Mouse (Mus musculus) neutrophil, adult 59 days (primary cell): Measurements from ENCODE around the gene Olfr631. TPM values are rescaled to one million over a fixed set of nuclear protein-coding genes. Genes with fewer than 3 reads are reported as not detected.

ENCODE experiments used
- total RNA-seq, 2 experiments: library from RNA; stranded (reverse); gene quantifications; 1 replicate in 1 of 2; 2 replicates in 1 of 2; pipeline ENCODE4 v1.2.4; 2023

Olfr631 gene
- total RNA-seq = not detected

GRCm38 (mm10) chr7:103928525-103928924, at the start of gene Olfr631:
Gene Olfr631, plus strand, starts transcription at chr7:103928825.

GRCm38 (mm10) chr7:103886152-103886551, 42.5 kb upstream of the Olfr631 start, which contains the start of gene Olfr66:
Gene Olfr66, minus strand, starts transcription at chr7:103886252.

DNA sequence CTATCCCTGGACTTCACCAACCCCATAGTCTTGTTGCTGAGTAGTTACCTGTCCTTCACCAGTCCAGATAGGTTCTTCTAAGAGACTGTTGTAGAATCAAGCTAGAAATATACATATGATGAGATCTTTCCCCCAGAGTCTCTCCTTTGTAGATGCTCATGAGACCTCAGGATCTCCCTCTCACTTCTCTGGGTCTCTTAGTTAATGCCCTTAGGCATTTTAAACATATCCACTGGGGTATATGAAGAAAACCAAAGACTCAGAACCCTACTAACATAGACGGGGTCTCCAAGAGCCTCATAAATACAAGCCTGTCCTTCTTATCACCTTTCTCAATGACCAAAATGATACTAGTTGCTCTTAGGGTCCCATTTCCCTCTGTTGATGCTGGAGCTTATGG, 34.2 kb upstream of the Olfr631 start, which contains the start of gene Olfr64:
TSS of gene Olfr64 (minus strand) at position 101 of the 400 bp plus-strand sequence.

DNA sequence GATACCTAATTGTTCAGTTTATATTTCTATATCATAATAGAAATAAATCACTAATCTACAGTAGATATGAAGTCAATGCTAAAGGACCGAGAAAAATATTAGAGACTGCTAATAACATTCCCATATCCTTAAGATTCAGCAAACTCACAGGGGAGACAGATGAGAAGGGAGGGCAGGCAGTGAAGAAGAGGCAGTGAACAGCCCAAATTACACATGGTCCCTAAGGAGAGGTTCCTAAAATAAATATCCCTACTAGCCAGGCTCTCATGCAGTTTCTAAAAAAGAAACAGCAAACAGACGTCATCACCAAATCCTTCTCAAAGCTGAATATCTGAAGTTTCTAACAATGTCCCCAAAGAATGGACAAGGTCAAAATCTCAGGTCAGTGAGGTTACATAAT, 25.4 kb upstream of the Olfr631 start, which contains the start of gene Olfr65:
TSS of gene Olfr65 (plus strand) at position 301 of the 400 bp plus-strand sequence.

DNA sequence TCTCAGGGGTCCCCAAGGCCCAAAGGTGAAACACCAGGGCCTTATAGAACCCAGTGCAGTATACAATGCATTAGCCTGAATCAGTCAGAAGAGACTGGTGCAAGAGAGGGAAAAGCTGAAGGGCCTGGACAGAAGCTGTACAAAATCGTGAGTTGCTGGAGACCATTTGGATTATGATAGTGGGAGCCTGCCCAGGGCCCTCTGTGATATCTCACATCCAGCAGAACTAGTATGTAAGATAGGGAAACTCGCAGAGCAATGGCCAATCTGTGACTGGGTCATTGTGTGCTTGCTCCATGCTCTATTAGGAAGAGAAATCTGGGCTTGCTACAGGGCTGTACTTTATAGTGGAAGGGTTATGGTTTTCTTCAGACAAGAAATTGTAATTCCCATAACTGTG, 5.6 kb downstream of the Olfr631 start, which contains the start of gene Olfr632:
TSS of gene Olfr632 (plus strand) at position 84 of the 400 bp plus-strand sequence.

GRCm38 (mm10) chr7:103944137-103944536, 15.5 kb downstream of the Olfr631 start, which contains the start of gene Olfr633:
Gene Olfr633, plus strand, starts transcription at chr7:103944437.

GRCm38 (mm10) chr7:103970852-103971251, 42.2 kb downstream of the Olfr631 start, which contains the start of gene Olfr635:
Gene Olfr635, plus strand, starts transcription at chr7:103971152.

Other genes starting within 250 kb of the Olfr631 start
- gene Olfr625-ps1, start 246.1 kb upstream of the Olfr631 start, total RNA-seq = not detected
- not detected for gene Olfr243, start 214.2 kb upstream of the Olfr631 start, total RNA-seq
- gene Olfr628, start 198.5 kb upstream of the Olfr631 start, total RNA-seq = not detected
- not detected for gene Olfr629, start 183.9 kb upstream of the Olfr631 start, total RNA-seq
- gene Olfr630, start 171.5 kb upstream of the Olfr631 start, total RNA-seq = not detected
- gene Olfr69, start 157.2 kb upstream of the Olfr631 start, total RNA-seq = not detected
- not detected for gene Olfr68, start 149.1 kb upstream of the Olfr631 start, total RNA-seq
- gene Olfr67, start 137.0 kb upstream of the Olfr631 start, total RNA-seq = not detected
- 100 to 1,000 TPM; 136 to 209 TPM for gene Hbb-bt, start 114.8 kb upstream of the Olfr631 start, total RNA-seq
- gene Hbb-bs, start 100.7 kb upstream of the Olfr631 start, total RNA-seq = 1,000 to 10,000 TPM in 1 of 2 experiments, 100 to 1,000 TPM in 1; 881 to 1,070 TPM
- gene Hbb-bh2, start 88.3 kb upstream of the Olfr631 start, total RNA-seq = not detected
- not detected for gene Hbb-bh1, start 85.7 kb upstream of the Olfr631 start, total RNA-seq
- not detected for gene Hbb-y, start 75.6 kb upstream of the Olfr631 start, total RNA-seq
- not detected for gene Olfr66, start 42.6 kb upstream of the Olfr631 start, total RNA-seq
- gene Olfr64, start 34.3 kb upstream of the Olfr631 start, total RNA-seq = not detected
- not detected for gene Olfr65, start 25.3 kb upstream of the Olfr631 start, total RNA-seq
- not detected for gene Olfr632, start 5.5 kb downstream of the Olfr631 start, total RNA-seq
- not detected for gene Olfr633, start 15.6 kb downstream of the Olfr631 start, total RNA-seq
- not detected for gene Olfr635, start 42.3 kb downstream of the Olfr631 start, total RNA-seq
- gene Olfr638, start 69.9 kb downstream of the Olfr631 start, total RNA-seq = not detected
- under 1 TPM in 1 of 2 experiments, not detected in 1; 0.13 TPM for gene Olfr639, start 88.5 kb downstream of the Olfr631 start, total RNA-seq
- gene Olfr640, start 96.7 kb downstream of the Olfr631 start, total RNA-seq = not detected
- not detected for gene Olfr641, start 106.6 kb downstream of the Olfr631 start, total RNA-seq
- gene Olfr642, start 123.8 kb downstream of the Olfr631 start, total RNA-seq = not detected
- not detected for gene 4930516K23Rik, start 132.6 kb downstream of the Olfr631 start, total RNA-seq
- not detected for gene Olfr644, start 143.0 kb downstream of the Olfr631 start, total RNA-seq
- gene Olfr645, start 156.6 kb downstream of the Olfr631 start, total RNA-seq = not detected
- not detected for gene Olfr646, start 176.0 kb downstream of the Olfr631 start, total RNA-seq
- gene Ubqln5, start 201.0 kb downstream of the Olfr631 start, total RNA-seq = not detected
- not detected for gene Olfr643, start 208.6 kb downstream of the Olfr631 start, total RNA-seq
- not detected for gene Ubqln3, start 214.5 kb downstream of the Olfr631 start, total RNA-seq
- not detected for gene Ubqlnl, start 221.7 kb downstream of the Olfr631 start, total RNA-seq
- not detected for gene Olfm5, start 236.0 kb downstream of the Olfr631 start, total RNA-seq